Mouse (Mus musculus): ENCODE data around the gene Olfr299.

DNA sequence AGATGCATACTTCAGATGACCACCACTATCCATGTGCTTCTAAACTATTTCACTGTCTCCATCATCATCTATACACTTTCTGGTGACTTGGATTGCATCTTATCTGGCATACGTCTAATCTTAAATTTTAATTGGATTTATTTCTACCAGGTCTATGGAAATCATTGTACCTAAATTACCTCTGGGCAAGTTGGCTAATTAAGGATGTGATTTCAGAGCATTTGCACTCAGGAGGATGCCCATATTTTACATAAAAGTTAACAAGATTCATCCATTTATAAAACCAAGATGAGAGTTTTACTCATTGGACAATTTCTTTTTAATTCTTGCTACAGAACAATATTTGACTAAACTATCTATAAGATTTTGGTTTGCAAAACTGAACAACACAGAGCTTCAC is at the start of gene Olfr299:
- TF ChIP-seq CTCF (IDR thresholded peaks at IDR 0.05) (no peak), EP300 (IDR thresholded peaks at IDR 0.05) (no peak)
